Mouse (Mus musculus) embryonic facial prominence, embryonic 11.5 days (tissue): ENCODE measurements around the gene Tulp1. TPM values are rescaled to one million over a fixed set of nuclear protein-coding genes. Genes with fewer than 3 reads are reported as not detected.

ENCODE experiments used
- ATAC-seq: fragments of 200-750 bp; cut with Nextera tagmentation; replicated peaks from 2 replicates; pipeline ENCODE4 v1.8.0; 2017; ENCODE audit warnings: low read depth; ENCODE audit not compliant: insufficient number of reproducible peaks, low FRiP score, low TSS enrichment
- DNase-seq: peaks from one replicate; pipeline ENCODE4 v3.0.0-alpha.2; 2015; ENCODE audit warnings: low spot score
- H3K27ac ChIP-seq: fragments of 300-500 bp; sonication (generic); replicated peaks from 2 replicates; pipeline ENCODE4 v1.5.1; 2014; ENCODE audit warnings: mild to moderate bottlenecking, low read depth, low read length, control low read depth
- H3K27me3 ChIP-seq: fragments of 300-500 bp; sonication (generic); 2 replicates; pipeline ENCODE4 v1.6.1; 2014; ENCODE audit warnings: mild to moderate bottlenecking, low read length, moderate library complexity, mixed read lengths; ENCODE audit not compliant: control insufficient read depth, insufficient read depth
- H3K36me3 ChIP-seq: fragments of 300-500 bp; sonication (generic); replicated peaks from 2 replicates; pipeline ENCODE4 v1.6.1; 2014; ENCODE audit warnings: low read depth, mild to moderate bottlenecking, low read length, moderate library complexity, mixed read lengths; ENCODE audit not compliant: control insufficient read depth, insufficient read depth
- H3K4me1 ChIP-seq: fragments of 300-500 bp; sonication (generic); 2 replicates; pipeline ENCODE4 v1.6.1; 2014; ENCODE audit warnings: low read length, mixed read lengths; ENCODE audit not compliant: control insufficient read depth, insufficient read depth
- H3K4me2 ChIP-seq: fragments of 300-500 bp; sonication (generic); 2 replicates; pipeline ENCODE4 v1.6.1; 2014; ENCODE audit warnings: low read depth, mild to moderate bottlenecking, control low read depth, low read length, moderate library complexity
- H3K4me3 ChIP-seq: fragments of 300-500 bp; sonication (generic); 2 replicates; pipeline ENCODE4 v1.5.1; 2014; ENCODE audit warnings: low read depth, low read length, control low read depth
- H3K9ac ChIP-seq: fragments of 300-500 bp; sonication (generic); replicated peaks from 2 replicates; pipeline ENCODE4 v1.6.1; 2014; ENCODE audit warnings: mild to moderate bottlenecking, control low read depth, low read length
- H3K9me3 ChIP-seq: fragments of 300-500 bp; sonication (generic); replicated peaks from 2 replicates; pipeline ENCODE4 v1.6.1; 2016; ENCODE audit warnings: mild to moderate bottlenecking, low read length, inconsistent platforms, mixed read lengths; ENCODE audit not compliant: control insufficient read depth
- WGBS: fragments of 180-500 bp; shearing (Covaris S2); extraction: QIAGEN DNeasy Blood & Tissue Kit; methylation state at CpG from one replicate; pipeline ENCODE4 v1.1.7; 2014; 5-methylcytosine and 5-hydroxymethylcytosine counted together
- polyA plus RNA-seq: library from polyadenylated mRNA; unstranded; fragments of >200 nt; fragmentation: Nextera tagmentation; extraction: Ambion mirVana; gene quantifications from 2 replicates; pipeline ENCODE4 v1.2.1, GENCODE M21; 2014

Gene Tulp1
- polyA plus RNA-seq, 1 experiment from 2014 or later, result 3.6 TPM

- no peaks in the 10 kb centered on the region for H3K4me1 ChIP-seq
- WGBS, result 16% methylated on average over 18 of the region's 18 CpGs
- H3K27me3 ChIP-seq, result no peaks in the 10 kb centered on the region
- ATAC-seq (0 out of 2 replicates have a peak, but pooled peaks have one; percentile 6), DNase-seq (peak; percentile 94)
- no peak overlapping the region for H3K4me3 ChIP-seq
- H3K4me2 ChIP-seq, result no peak overlapping the region
- no peaks in the 10 kb centered on the region for H3K36me3 ChIP-seq
- H3K27ac ChIP-seq, result no peak overlapping the region
- H3K9ac ChIP-seq, result peak overlapping the region; percentile 15; the same call in 1 of the 2 replicates
- H3K9me3 ChIP-seq, result no peaks in the 10 kb centered on the region
These were observed 56.5 kb downstream of the Tulp1 start for GRCm38 (mm10) chr17:28308297-28309195.

DNA sequence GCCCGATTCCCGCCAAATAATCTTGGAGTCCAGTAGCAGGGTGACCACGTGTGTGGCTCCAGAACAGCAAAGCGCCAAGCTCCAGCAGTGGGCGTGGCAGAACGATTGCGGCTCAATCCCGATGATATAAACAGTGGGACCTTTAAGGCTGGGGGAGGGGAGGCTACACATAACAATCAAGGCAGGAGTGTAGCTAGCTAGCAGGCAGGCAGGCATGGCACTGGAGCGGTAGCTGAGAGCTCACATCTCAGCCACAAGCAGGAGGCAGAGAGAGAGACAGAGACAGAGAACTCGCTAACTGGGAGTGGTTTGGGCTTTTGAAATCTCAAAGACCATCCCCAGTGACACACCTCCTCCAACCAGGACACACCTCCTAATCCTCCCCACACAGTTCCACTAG is 59.9 kb downstream of the Tulp1 start:
- no peaks in the 10 kb centered on the region for H3K36me3 ChIP-seq
- H3K27ac ChIP-seq, result no peak overlapping the region
- ATAC-seq (no peak), DNase-seq (no peak)
- no peak overlapping the region for H3K4me2 ChIP-seq
- H3K27me3 ChIP-seq, result no peaks in the 10 kb centered on the region
- no peaks in the 10 kb centered on the region for H3K9me3 ChIP-seq
- H3K4me3 ChIP-seq, result no peak overlapping the region
- WGBS, result 57% methylated on average over 10 of the region's 10 CpGs
- no peak overlapping the region for H3K9ac ChIP-seq
- peaks cover 2% of the 10 kb centered on the region; the same call in 1 of the 2 replicates for H3K4me1 ChIP-seq

Other genes with a start within 250 kb of the Tulp1 start
- gene Scube3, start 223.1 kb downstream of the Tulp1 start, polyA plus RNA-seq, result 8.6 and 10.3 TPM in 2 replicates
- 26.8 and 28.3 TPM in 2 replicates for gene Zfp523, start 188.1 kb downstream of the Tulp1 start, polyA plus RNA-seq
- gene Def6, start 157.4 kb downstream of the Tulp1 start, polyA plus RNA-seq, result 2.6 and 3.0 TPM in 2 replicates
- gene Ppard, start 132.5 kb downstream of the Tulp1 start, polyA plus RNA-seq, result 1.9 and 2.0 TPM in 2 replicates
- gene Fance, start 51.7 kb downstream of the Tulp1 start, polyA plus RNA-seq, result 18.8 and 21.2 TPM in 2 replicates
- gene Rpl10a, start 36.8 kb downstream of the Tulp1 start, polyA plus RNA-seq, result 562 and 613 TPM in 2 replicates
- 8.6 and 9.0 TPM in 2 replicates for gene Tead3, start 14.4 kb downstream of the Tulp1 start, polyA plus RNA-seq
- 12.3 and 12.8 TPM in 2 replicates for gene Fkbp5, start 152.3 kb upstream of the Tulp1 start, polyA plus RNA-seq
- gene Armc12, start 165.6 kb upstream of the Tulp1 start, polyA plus RNA-seq, result not detected in 2 replicates
- not detected in 2 replicates for gene Clpsl2, start 184.2 kb upstream of the Tulp1 start, polyA plus RNA-seq
- gene Clps, start 195.5 kb upstream of the Tulp1 start, polyA plus RNA-seq, result not detected in 2 replicates
- gene Lhfpl5, start 210.4 kb upstream of the Tulp1 start, polyA plus RNA-seq, result 0.34 TPM in 1 of 2 replicates, not detected in the other